Mouse (Mus musculus) ES-E14 (cell line): ENCODE results near the gene Ap5s1.

ENCODE experiments used
- MAFK ChIP-seq: IDR thresholded peaks from 2 replicates; pipeline ENCODE4 v1.6.1; 2014; ENCODE audit warnings: mild to moderate bottlenecking, low read depth, low read length, inconsistent platforms; ENCODE audit not compliant: insufficient read depth
- ZC3H11A ChIP-seq: IDR thresholded peaks from 2 replicates; pipeline ENCODE4 v1.6.1; 2012; ENCODE audit warnings: low read depth, mild to moderate bottlenecking, inconsistent platforms, low read length, borderline replicate concordance
- ZNF384 ChIP-seq: IDR thresholded peaks from 2 replicates; pipeline ENCODE4 v1.6.1; 2012; ENCODE audit warnings: low read depth, low read length, inconsistent platforms

DNA sequence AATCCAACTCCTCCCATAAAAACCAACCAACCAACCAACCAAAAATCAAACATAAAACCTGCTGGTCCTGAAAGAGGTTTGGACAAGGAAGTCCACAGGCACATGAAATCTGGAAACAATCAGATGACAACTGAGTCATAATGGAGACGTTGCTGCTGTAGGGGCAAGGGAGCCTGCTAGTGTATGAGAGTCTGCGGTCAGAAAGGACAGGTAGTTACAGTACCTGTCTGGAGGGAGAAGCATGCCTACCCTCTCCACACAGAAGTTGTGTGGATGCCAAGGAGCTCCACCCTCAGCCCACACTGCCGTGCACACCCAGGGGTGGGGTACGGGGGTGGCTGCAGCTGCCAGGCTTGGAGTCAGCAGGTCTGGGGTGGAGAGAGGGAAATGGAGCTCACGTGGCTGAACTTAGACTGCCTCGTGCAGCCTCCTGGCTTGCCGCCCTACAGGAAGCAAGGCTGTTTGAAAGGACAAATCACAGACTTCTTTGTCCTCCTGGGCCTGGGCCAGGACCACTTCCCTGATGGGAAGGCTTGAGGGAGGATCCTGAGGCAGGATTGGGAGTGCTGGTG lies 2.4 kb upstream of the Ap5s1 start:
- 0 out of 2 replicates have a peak, but pooled peaks have one; percentile 51 for TF ChIP-seq ZNF384
- TF ChIP-seq ZC3H11A = no peak
- no peak for TF ChIP-seq MAFK
